Mouse (Mus musculus) right cerebral cortex, postnatal 36 days (tissue): ENCODE measurements around the gene Pdhb.

Source experiments
- DNase-seq, 2 experiments: peaks; one replicate each; pipeline ENCODE4 v3.0.0; 2022; ENCODE audit warnings: low spot score in 2 of 2, mixed read lengths in 1 of 2

Gene Pdhb

GRCm38 (mm10) chr14:8172507-8173410, at the start of gene Pdhb:
Gene Pdhb (minus strand): TSS chr14:8173025.
- DNase-seq, result peak; percentile 99 to 100

DNA sequence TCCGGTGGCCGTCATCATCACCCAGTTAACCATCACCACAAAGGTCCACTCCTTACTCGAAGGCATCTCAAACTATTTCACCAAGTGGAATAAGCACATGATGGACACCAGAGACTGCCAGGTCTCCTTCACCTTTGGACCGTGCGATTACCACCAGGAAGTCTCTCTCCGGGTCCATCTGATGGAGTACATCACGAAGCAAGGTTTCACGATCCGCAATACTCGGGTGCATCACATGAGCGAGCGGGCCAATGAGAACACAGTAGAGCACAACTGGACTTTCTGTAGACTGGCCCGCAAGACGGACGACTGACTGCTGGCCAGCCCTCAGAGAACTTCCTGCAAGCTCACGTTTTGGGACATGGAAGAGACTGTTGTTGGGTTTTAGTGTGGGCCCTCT, 49.7 kb upstream of the Pdhb start:
- DNase-seq, result no peak

DNA sequence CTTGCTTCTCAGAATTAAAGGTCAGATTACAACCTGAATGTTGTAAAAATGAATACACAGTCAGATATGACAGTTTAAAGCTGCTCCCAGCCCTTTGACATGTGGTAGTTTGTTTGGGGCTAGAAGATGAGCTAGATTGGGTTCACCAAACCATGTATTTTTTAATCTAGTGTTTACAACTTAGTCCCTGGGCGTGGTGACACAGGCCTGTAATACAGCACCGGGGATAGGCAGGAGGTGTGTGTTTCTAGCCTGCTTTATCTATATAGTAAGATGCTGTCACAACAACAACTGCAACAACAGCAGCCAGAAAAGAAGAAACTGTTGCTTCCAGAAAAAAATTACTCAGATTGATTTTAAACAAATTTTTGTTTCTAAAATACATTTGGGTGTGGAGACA, 48.1 kb upstream of the Pdhb start:
- no peak for DNase-seq

DNA sequence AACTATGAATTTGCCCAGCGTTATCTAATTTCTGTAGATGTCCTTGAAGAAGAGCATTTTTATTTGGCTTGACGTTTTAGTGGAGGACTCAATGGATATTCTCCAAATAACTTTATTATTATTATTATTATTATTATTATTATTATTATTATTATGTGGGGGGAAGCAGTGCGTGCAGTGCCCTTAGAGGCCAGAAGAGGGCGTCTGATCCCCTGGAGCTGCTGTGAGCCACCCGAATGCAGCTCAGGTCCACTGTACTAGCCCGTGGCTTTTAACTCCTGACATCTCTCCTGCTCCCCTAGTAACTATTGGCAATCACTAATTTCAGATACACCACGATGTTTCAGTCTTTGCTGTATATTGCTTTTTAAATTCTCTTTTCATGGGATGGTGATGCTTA, 47.5 kb upstream of the Pdhb start:
- DNase-seq, result no peak

GRCm38 (mm10) chr14:8219876-8220275, 47.1 kb upstream of the Pdhb start:
- DNase-seq, result no peak

- no peak for DNase-seq
These were observed 46.0 kb upstream of the Pdhb start for GRCm38 (mm10) chr14:8218730-8219380.

DNA sequence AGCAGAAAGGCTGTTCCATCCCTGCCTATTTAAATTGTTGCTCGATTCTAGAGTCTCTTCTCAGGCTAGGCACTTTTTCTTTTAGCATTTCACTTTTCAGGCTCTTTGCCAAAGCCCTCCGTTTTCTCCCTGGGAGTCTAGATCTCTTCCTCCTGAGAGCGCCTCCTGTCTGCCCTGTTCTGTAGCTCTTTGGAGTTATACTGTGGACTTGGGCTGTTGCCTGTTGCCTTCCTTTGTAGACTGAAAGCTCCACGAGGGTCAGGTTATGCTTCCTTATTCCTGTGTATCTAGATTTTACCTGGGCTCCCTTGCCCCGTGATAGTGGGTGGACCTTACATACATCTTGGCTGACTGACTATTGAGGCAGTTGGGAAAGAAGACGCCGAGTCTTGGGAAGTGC, 45.4 kb upstream of the Pdhb start:
- no peak for DNase-seq

GRCm38 (mm10) chr14:8216100-8216499, 43.3 kb upstream of the Pdhb start:
- no peak for DNase-seq

DNA sequence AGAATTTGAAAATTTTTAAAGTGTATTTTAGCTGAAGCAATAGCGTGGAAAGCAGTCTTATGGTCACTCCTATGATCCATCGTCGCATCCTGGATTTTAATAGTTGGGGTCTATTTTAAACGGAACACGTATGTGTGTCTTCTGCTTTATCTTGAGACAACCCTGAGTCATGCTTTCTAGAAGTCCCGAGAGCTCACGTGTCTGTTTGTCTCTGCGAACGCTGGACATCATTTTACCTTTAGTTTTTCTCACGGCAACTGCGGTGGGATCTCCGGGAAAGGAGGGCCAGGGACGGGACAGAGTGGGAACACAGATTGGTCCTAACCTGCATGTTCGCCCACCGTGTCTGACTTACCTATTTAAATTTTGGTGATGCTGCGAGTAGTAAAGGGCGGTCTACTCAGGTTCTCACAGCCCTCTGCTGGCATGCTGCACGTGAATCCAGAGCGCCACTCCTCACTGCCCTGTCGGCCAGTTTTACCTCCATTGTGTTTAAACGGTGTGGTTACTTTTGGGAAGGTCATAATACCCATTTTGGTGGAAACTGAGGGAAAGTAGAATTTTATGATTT, 42.5 kb upstream of the Pdhb start:
- DNase-seq, result no peak

GRCm38 (mm10) chr14:8214299-8215207, 41.7 kb upstream of the Pdhb start:
- peak; percentile 52 to 54 for DNase-seq

DNA sequence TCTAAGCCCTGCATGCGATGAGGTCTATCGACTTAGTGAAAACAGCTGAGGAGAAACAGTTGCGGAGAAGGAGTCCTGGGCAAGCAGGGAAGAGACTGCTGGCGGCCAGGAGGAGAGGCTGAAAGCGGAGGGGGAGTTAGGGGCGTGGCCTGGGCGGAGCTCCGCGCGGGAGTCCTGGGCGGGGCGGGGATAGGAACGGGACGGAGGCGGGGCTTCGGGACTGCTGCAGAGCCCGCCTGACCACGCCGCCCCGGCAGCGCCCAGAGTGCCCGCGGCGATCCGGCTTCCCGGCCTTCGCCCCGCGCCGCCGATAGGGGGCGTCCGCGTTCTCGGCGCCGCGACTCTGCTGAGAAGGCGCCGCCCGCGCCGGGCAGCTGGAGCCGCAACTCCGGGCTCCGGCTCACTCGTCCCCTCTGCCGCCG, 41.0 kb upstream of the Pdhb start, which contains the start of gene Kctd6:
Gene Kctd6 (plus strand): TSS at position 338 of the 422 bp plus-strand sequence.
- DNase-seq, result peak; percentile 96

- no peak for DNase-seq
These were observed 40.2 kb upstream of the Pdhb start for GRCm38 (mm10) chr14:8212996-8213395.

GRCm38 (mm10) chr14:8209896-8210295, 37.1 kb upstream of the Pdhb start:
- no peak for DNase-seq

DNA sequence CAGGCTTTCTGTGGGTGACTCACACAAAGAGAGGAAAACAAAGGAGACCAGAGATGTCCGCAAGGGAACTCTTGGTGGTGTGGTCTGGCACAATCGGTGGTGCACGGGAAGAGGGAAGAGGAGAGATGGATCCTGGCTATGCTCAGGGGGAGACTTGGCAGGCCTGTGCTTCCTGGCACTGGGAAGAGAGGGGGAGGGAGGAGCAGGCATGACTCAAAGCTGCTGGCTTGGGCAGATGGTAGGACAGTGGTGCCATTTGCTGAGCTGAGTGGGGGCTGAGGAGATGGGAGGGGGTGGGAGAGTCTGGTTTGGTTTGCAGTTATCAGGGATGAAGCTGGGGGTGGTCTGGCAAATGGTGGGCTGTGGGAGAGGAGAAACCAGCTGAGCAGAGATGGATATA, 36.1 kb upstream of the Pdhb start:
- peak; percentile 79 to 83 for DNase-seq

DNA sequence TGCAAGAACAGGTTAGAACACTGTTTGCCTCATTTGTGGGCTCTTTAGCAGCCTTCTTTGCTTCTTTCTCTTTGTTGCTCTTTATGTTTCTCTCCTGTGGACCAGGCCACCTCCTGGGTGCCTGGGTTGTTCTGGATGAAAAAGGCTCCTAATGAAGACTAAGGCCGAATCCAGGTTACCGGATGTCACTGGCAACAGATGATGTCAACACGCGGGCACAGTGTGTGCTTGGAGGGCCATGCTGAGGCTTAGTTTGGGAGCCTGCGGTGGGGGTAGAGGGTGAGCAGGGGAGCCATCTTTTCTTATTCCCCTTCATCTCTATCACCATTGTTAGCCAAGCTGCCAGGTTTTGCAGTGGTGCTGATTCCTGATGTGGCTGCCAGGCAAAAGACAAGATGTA, 34.7 kb upstream of the Pdhb start:
- no peak for DNase-seq

DNA sequence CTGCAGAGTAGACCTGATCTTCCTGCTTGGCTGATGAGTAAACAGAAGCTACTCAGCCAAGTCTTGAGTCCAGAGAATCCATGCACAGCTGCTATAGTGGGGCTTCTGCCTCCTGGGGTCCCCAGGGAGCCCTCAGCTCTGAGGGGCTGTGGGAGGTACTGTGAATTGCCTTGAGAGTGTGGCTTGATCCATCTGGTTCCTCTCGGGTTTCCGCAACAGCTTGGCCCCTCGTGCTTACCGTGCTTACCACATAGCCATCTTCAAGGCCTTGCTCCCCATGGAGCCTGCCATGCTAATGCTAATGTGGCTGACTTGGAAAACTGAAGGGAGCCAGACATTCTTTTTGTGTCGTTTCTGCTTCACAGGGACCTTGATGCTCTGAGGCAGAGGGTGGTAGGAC, 34.3 kb upstream of the Pdhb start:
- no peak for DNase-seq

DNA sequence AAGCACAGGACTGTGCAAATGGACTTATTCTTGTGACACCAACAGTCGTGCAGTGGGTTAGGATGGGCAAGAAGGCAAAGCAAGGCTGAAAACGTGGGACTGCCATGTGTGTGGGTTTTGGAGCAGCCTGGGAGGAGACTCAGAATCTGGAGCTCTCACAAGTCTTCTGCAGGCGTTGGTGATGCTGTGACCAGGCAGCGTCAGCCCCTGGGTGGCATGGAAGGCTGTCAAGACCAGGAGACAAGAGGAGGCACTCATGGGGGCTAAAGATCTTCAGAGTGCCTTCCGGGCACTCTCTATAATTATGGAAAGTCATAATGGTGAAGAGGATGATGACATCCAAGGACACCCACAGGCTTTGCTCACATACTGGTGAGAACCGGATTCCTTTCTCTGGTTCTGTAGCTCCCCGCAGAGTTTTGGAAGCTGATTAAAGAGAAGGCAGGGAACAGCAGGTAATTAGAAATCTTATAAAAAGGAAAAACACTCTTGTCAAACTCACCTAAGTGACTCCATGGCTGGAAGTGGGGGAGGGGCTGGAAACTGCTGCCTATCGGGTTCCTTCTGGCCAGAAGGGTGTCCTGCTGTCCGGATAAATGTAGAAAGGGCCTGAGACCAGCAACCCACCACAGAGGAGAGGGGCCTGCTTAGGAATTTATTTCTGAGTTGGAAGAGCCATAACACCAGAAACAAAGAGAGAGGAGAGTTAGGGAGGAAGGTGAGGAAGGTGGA, 33.5 kb upstream of the Pdhb start:
- no peak for DNase-seq

GRCm38 (mm10) chr14:8201715-8202114, 28.9 kb upstream of the Pdhb start:
- DNase-seq, result no peak

GRCm38 (mm10) chr14:8200769-8201168, 27.9 kb upstream of the Pdhb start:
- DNase-seq, result no peak

- no peak for DNase-seq
These were observed 19.9 kb upstream of the Pdhb start for GRCm38 (mm10) chr14:8192727-8193126.
